Mouse (Mus musculus) cerebellum, postnatal 10 days (tissue): ENCODE data around the gene Shank2.
A peak's percentile ranks its signal among the peaks of the same experiment; 100 is the strongest.

Source experiments
- DNase-seq, 2 experiments: peaks; one replicate each; pipeline ENCODE4 v3.0.0; 2021; ENCODE audit warnings: mixed read lengths in 2 of 2

Shank2 gene

GRCm38 (mm10) chr7:144284241-144285065 lies 282.7 kb downstream of the Shank2 start:
- peak; percentile 82 to 84 for DNase-seq

- DNase-seq, result peak in 1 of 2 experiments; percentile 34
Measured at GRCm38 (mm10) chr7:144285066-144285633, 283.4 kb downstream of the Shank2 start.

- DNase-seq, result peak; percentile 63 to 65
Measured at GRCm38 (mm10) chr7:144285912-144286311, 284.2 kb downstream of the Shank2 start.

GRCm38 (mm10) chr7:144287991-144288390 lies 286.3 kb downstream of the Shank2 start:
- DNase-seq, result no peak

- DNase-seq, result peak; percentile 48 to 68
Measured at GRCm38 (mm10) chr7:144291478-144291877, 289.8 kb downstream of the Shank2 start.

GRCm38 (mm10) chr7:144293611-144294010 lies 291.9 kb downstream of the Shank2 start:
- peak; percentile 79 to 85 for DNase-seq

- peak; percentile 86 to 88 for DNase-seq
Measured at GRCm38 (mm10) chr7:144294239-144295200, 292.8 kb downstream of the Shank2 start.

GRCm38 (mm10) chr7:144299351-144299750 lies 297.6 kb downstream of the Shank2 start:
- peak in 1 of 2 experiments; percentile 18 for DNase-seq

- peak; percentile 91 to 94 for DNase-seq
Measured at GRCm38 (mm10) chr7:144301646-144302045, 299.9 kb downstream of the Shank2 start.

- peak; percentile 55 to 62 for DNase-seq
Measured at GRCm38 (mm10) chr7:144302498-144302897, 300.8 kb downstream of the Shank2 start.

- peak; percentile 78 for DNase-seq
Measured at GRCm38 (mm10) chr7:144307853-144308409, 306.2 kb downstream of the Shank2 start.

GRCm38 (mm10) chr7:144314438-144315105 lies 312.8 kb downstream of the Shank2 start:
- DNase-seq, result peak; percentile 65 to 73

GRCm38 (mm10) chr7:144316224-144316623 lies 314.5 kb downstream of the Shank2 start:
- DNase-seq, result no peak

GRCm38 (mm10) chr7:144316797-144317196 lies 315.1 kb downstream of the Shank2 start:
- DNase-seq, result peak; percentile 62 to 63

- peak in 1 of 2 experiments; percentile 19 for DNase-seq
Measured at GRCm38 (mm10) chr7:144324077-144324476, 322.3 kb downstream of the Shank2 start.

- DNase-seq, result peak in 1 of 2 experiments; percentile 23
Measured at GRCm38 (mm10) chr7:144324861-144325260, 323.1 kb downstream of the Shank2 start.

GRCm38 (mm10) chr7:144325603-144326002 lies 323.9 kb downstream of the Shank2 start:
- peak; percentile 71 for DNase-seq

GRCm38 (mm10) chr7:144329403-144329890 lies 327.7 kb downstream of the Shank2 start:
- peak; percentile 38 to 61 for DNase-seq

- DNase-seq, result no peak
Measured at GRCm38 (mm10) chr7:144336626-144337025, 334.9 kb downstream of the Shank2 start.

- DNase-seq, result peak; percentile 67 to 69
Measured at GRCm38 (mm10) chr7:144338694-144339093, 337.0 kb downstream of the Shank2 start.

- DNase-seq, result no peak
Measured at GRCm38 (mm10) chr7:144340376-144340775, 338.6 kb downstream of the Shank2 start.

- peak in 1 of 2 experiments; percentile 41 for DNase-seq
Measured at GRCm38 (mm10) chr7:144366133-144366532, 364.4 kb downstream of the Shank2 start.
